ENCODE assay signal across 11 mouse cellular contexts in the genomic region with DNA sequence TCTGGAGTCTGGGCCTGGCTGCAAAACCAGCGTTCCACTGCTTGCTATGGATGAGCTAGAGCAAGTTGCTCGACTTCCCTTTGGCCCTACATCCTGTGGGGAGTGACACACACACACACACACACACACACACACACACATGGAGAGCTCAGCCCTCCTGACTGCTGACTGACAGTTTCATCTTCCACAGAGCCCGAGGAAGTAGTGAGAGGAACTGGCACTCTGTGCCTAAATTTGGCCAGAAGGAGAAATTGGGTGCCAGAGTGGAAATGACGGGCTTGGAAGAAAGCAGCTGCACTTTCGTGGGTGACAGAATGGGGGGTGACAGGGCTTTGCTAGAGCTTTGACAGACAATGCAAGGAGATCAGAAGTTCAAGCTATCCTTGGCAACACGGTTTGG. TPM values are rescaled to one million over a fixed set of nuclear protein-coding genes. Genes with fewer than 3 reads are reported as not detected.
DNase-seq lines count a peak whose midpoint lies in the region; ATAC-seq lines count a peak whose summit lies in the region.
"Had no signal": no experiment of that assay in that cellular context is flagged by ENCODE, and none has a peak within 500 bp of the region (broad histone marks: within the 10 kb centered on the region; RNA-seq: fewer than 3 reads in every experiment).

No protein-coding gene starts in this region.

- DNase-seq in adrenal gland, postnatal 14 days = peak; percentile 14
- no peak for DNase-seq in adrenal gland, adult 8-10 months
- DNase-seq in right cerebral cortex, postnatal 10 days (ENCODE audit: low spot score in 2 of 2) = peak; percentile 61 to 68
- no peak for DNase-seq in right cerebral cortex, postnatal 4 days
- DNase-seq in layer of hippocampus, postnatal 10 days (ENCODE audit: low spot score in 2 of 2) = peak; percentile 24 to 28
- DNase-seq in cerebellum, adult 9-11 months = no peak

- no peaks in the 10 kb centered on the region for H3K9me3 ChIP-seq in intestine, embryonic 16.5 days (ENCODE audit: control insufficient read depth, low read length)

- H3K4me3 ChIP-seq in intestine, embryonic 16.5 days (ENCODE audit: low read length) = no peak overlapping the region

- H3K27ac ChIP-seq in intestine, embryonic 16.5 days (ENCODE audit: low read length) = no peak overlapping the region

- WGBS in intestine, embryonic 16.5 days = 52% methylated on average over 6 of the region's 6 CpGs

- no peak overlapping the region for H3K9ac ChIP-seq in intestine, embryonic 16.5 days (ENCODE audit: low read depth, low read length)

- no peaks in the 10 kb centered on the region for H3K4me1 ChIP-seq in intestine, embryonic 16.5 days (ENCODE audit: control insufficient read depth, insufficient read depth, low read length)

- no peaks in the 10 kb centered on the region for H3K36me3 ChIP-seq in intestine, embryonic 16.5 days (ENCODE audit: control insufficient read depth, insufficient read depth, low read length)

- no peak overlapping the region for H3K4me2 ChIP-seq in intestine, embryonic 16.5 days (ENCODE audit: low read depth, low read length)

- H3K27me3 ChIP-seq in intestine, embryonic 16.5 days (replicated peaks; ENCODE audit: control insufficient read depth, insufficient read depth, low read length) = no peaks in the 10 kb centered on the region

- ATAC-seq in megakaryocyte progenitor cell, adult 5-6 weeks (replicated peaks; ENCODE audit: poor library complexity) = peak; percentile 79
- no peak for ATAC-seq in intestine, embryonic 16.5 days

RNA-seq across cellular contexts. Expression of a gene that starts 9.5 kb away (rescaled TPM):
- not detected in 2 replicates for total RNA-seq in adrenal gland, postnatal 14 days (2021)
- not detected for total RNA-seq in adrenal gland, adult 8-10 months (2022)
- total RNA-seq in layer of hippocampus, postnatal 10 days (2021) = not detected
- total RNA-seq in megakaryocyte progenitor cell, adult 5-6 weeks (2015) = 103 and 110 TPM in 2 replicates
- total RNA-seq in megakaryocyte progenitor cell, adult 5-6 weeks (2017) = 81.8 and 101 TPM in 2 replicates
- polyA plus RNA-seq in intestine, embryonic 16.5 days (2015; fragmentation: Nextera tagmentation; extraction: Ambion mirVana) = not detected in 2 replicates
- total RNA-seq: layer of hippocampus, postnatal 14 days had no signal
- polyA plus RNA-seq: embryonic facial prominence, embryonic 11.5 days; small intestine, adult 2 months had no signal

RNA-seq across cellular contexts. Expression of a gene that starts 23.7 kb away (rescaled TPM):
- total RNA-seq in adrenal gland, postnatal 14 days (2021) = 8.0 and 17.4 TPM in 2 replicates
- total RNA-seq in adrenal gland, adult 8-10 months (2022) = 1 to 10 TPM; 5.5 to 9.9 (median 8.4) TPM
- 1 to 10 TPM; 7.6 to 8.8 TPM for total RNA-seq in layer of hippocampus, postnatal 10 days (2021)
- 180 and 190 TPM in 2 replicates for total RNA-seq in megakaryocyte progenitor cell, adult 5-6 weeks (2015)
- 116 and 133 TPM in 2 replicates for total RNA-seq in megakaryocyte progenitor cell, adult 5-6 weeks (2017)
- polyA plus RNA-seq in intestine, embryonic 16.5 days (2015; fragmentation: Nextera tagmentation; extraction: Ambion mirVana) = 13.1 and 13.3 TPM in 2 replicates

RNA-seq across cellular contexts. Expression of a gene that starts 57.8 kb away (rescaled TPM):
- 17.6 and 18.4 TPM in 2 replicates for total RNA-seq in adrenal gland, postnatal 14 days (2021)
- total RNA-seq in adrenal gland, adult 8-10 months (2022) = 10 to 100 TPM; 16.8 to 20.1 (median 19.2) TPM
- total RNA-seq in layer of hippocampus, postnatal 10 days (2021) = 10 to 100 TPM; 40.0 to 40.2 TPM
- 16.3 and 16.5 TPM in 2 replicates for total RNA-seq in megakaryocyte progenitor cell, adult 5-6 weeks (2015)
- 19.7 and 22.8 TPM in 2 replicates for total RNA-seq in megakaryocyte progenitor cell, adult 5-6 weeks (2017)
- polyA plus RNA-seq in intestine, embryonic 16.5 days (2015; fragmentation: Nextera tagmentation; extraction: Ambion mirVana) = 2.6 and 2.7 TPM in 2 replicates

RNA-seq across cellular contexts. Expression of a gene that starts 57.9 kb away (rescaled TPM):
- 13.9 and 16.7 TPM in 2 replicates for total RNA-seq in adrenal gland, postnatal 14 days (2021)
- total RNA-seq in adrenal gland, adult 8-10 months (2022) = 10 to 100 TPM; 13.0 to 17.8 (median 14.9) TPM
- 10 to 100 TPM; 11.9 to 14.3 TPM for total RNA-seq in layer of hippocampus, postnatal 10 days (2021)
- total RNA-seq in megakaryocyte progenitor cell, adult 5-6 weeks (2015) = 9.5 and 9.9 TPM in 2 replicates
- total RNA-seq in megakaryocyte progenitor cell, adult 5-6 weeks (2017) = 19.6 and 21.6 TPM in 2 replicates
- 17.2 and 17.6 TPM in 2 replicates for polyA plus RNA-seq in intestine, embryonic 16.5 days (2015; fragmentation: Nextera tagmentation; extraction: Ambion mirVana)

Comparison
In these comparisons a context has a peak if more than half of its experiments do, and no peak if none do; other contexts are left out.
1. DNase-seq: peak in adrenal gland, postnatal 14 days (single experiment), right cerebral cortex, postnatal 10 days (2 of 2) and layer of hippocampus, postnatal 10 days (2 of 2); none in adrenal gland, adult 8-10 months (single experiment), right cerebral cortex, postnatal 4 days (single experiment) and cerebellum, adult 9-11 months (single experiment).
2. RNA of a gene that starts 9.5 kb away (total RNA-seq): 81.8 to 110 TPM in megakaryocyte progenitor cell, adult 5-6 weeks; not detected in layer of hippocampus, postnatal 10 days, not detected in adrenal gland, postnatal 14 days and not detected in adrenal gland, adult 8-10 months; every median in the first group is over 10 times any median in the second.